Mouse (Mus musculus) embryonic fibroblast, embryonic 13.5 days (primary cell): ENCODE measurements around the gene Dph7.
A peak's percentile ranks its signal among the peaks of the same experiment; 100 is the strongest.

Experiments used
- CTCF ChIP-seq: IDR thresholded peaks from 2 replicates; pipeline ENCODE4 v1.5.1; 2011; ENCODE audit warnings: mild to moderate bottlenecking, control low read depth, low read length, moderate library complexity, borderline replicate concordance; ENCODE audit not compliant: insufficient read depth
- POLR2A ChIP-seq: IDR thresholded peaks from 2 replicates; pipeline ENCODE4 v1.6.1; 2011; ENCODE audit warnings: low read depth, mild to moderate bottlenecking, control low read depth, low read length, moderate library complexity

DNA sequence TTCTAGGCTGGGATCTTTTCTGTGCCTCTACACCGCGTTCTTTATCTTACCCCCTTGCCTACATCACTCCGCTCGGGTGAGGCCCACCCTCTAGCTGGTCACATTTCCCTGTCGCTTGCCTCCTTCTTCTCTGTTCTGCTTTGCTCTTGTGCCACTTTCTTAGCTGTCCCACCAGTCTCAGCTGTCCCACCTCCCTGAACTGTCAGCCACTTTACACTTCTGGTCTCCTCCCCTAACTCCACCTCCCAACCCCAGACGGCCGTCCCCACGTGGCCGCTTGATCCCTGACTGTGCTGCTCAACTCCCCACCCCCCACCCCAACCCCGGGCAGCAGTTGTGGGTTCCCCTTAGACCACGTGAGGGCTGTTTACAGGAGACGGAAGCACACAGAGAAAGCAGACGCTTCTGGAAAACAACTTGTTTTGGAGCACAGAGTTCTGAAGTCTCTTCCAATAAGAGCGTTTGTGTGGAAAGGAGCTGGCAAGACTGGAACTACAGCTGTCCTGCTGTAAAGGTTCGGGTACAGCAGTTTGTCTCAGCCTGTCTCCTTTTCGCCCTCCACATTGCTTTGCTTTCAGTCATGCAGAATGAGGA lies 13.6 kb downstream of the Dph7 start, which contains the start of gene Pnpla7:
- TF ChIP-seq CTCF (no peak), POLR2A (peak; percentile 65; the same call in 1 of the 2 replicates)
